31 mouse cellular contexts compared by ENCODE assay signal in the genomic region with DNA sequence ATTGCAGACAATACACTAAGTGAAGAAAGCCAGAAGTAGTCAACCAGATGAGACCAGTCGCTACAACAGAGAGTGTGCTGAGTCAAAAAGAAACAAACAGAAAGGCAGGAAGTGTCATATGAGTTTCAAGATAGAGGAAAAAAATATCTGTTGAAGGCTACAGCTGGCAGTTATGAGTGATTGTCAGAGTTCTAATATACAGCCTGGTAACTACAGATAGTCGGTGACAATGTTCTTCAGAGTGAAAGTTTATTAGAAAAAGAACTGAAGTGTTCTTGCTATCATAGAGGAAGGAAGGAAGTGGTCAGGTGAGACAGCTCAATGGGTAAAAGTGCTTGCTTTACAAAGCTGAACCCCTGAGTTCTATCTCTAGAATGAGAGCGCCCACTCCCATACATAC.
DNase-seq lines count a peak whose midpoint lies in the region; ATAC-seq and TF ChIP-seq lines count a peak whose summit lies in the region.
"Had no signal": no experiment of that assay in that cellular context is flagged by ENCODE, and none has a peak within 500 bp of the region (broad histone marks: within the 10 kb centered on the region; RNA-seq: fewer than 3 reads in every experiment).

No protein-coding gene starts in this region.

- WGBS in lung, postnatal 0 days, result 63% methylated on average over 3 of the region's 3 CpGs
- 85% methylated on average over 3 of the region's 3 CpGs for WGBS in forebrain, embryonic 13.5 days

- H3K27me3 ChIP-seq in lung, postnatal 0 days (replicated peaks; ENCODE audit: insufficient read depth, low read length), result no peaks in the 10 kb centered on the region
- no peaks in the 10 kb centered on the region for H3K27me3 ChIP-seq in forebrain, embryonic 13.5 days
- H3K27me3 ChIP-seq: embryonic facial prominence, embryonic 12.5 days; heart, embryonic 13.5 days; hindbrain, embryonic 12.5 days; limb, embryonic 15.5 days; liver, embryonic 13.5 days; neural tube, embryonic 12.5 days; stomach, embryonic 15.5 days had no signal

- peak; percentile 86 for ATAC-seq in activated CD4-positive, CD25-positive, alpha-beta regulatory T cell, adult 4 months
- ATAC-seq in megakaryocyte, adult 5-6 weeks (ENCODE audit: poor library complexity, severe bottlenecking), result peak; percentile 45; the same call in 1 of the 2 replicates
- ATAC-seq in lung, postnatal 0 days, result no peak
- no peak for ATAC-seq in forebrain, embryonic 13.5 days
- ATAC-seq: forebrain, embryonic 16.5 days; midbrain, embryonic 16.5 days had no signal

- no peak overlapping the region for H3K27ac ChIP-seq in lung, postnatal 0 days (ENCODE audit: low read length)
- H3K27ac ChIP-seq in forebrain, embryonic 13.5 days, result no peak overlapping the region
- H3K27ac ChIP-seq: embryonic facial prominence, embryonic 12.5 days; heart, embryonic 13.5 days; hindbrain, embryonic 12.5 days; limb, embryonic 10.5 days; limb, embryonic 15.5 days; liver, embryonic 13.5 days; macrophage; neural tube, embryonic 12.5 days; stomach, embryonic 15.5 days had no signal

- intact Hi-C loops in heart, postnatal 14 days (cut with DNase I), result no loop called here

- H3K4me1 ChIP-seq in lung, postnatal 0 days (ENCODE audit: insufficient read depth, low read depth, low read length), result no peaks in the 10 kb centered on the region
- no peaks in the 10 kb centered on the region for H3K4me1 ChIP-seq in forebrain, embryonic 13.5 days
- H3K4me1 ChIP-seq: embryonic facial prominence, embryonic 12.5 days; heart, embryonic 13.5 days; hindbrain, embryonic 12.5 days; limb, embryonic 10.5 days; liver, embryonic 13.5 days; neural tube, embryonic 12.5 days; stomach, embryonic 15.5 days had no signal

- no peak overlapping the region for H3K4me2 ChIP-seq in lung, postnatal 0 days (replicated peaks; ENCODE audit: low read depth, low read length)
- H3K4me2 ChIP-seq in forebrain, embryonic 13.5 days, result no peak overlapping the region
- H3K4me2 ChIP-seq: embryonic facial prominence, embryonic 12.5 days; heart, embryonic 13.5 days; hindbrain, embryonic 12.5 days; limb, embryonic 15.5 days; liver, embryonic 13.5 days; midbrain, embryonic 11.5 days; neural tube, embryonic 12.5 days; stomach, embryonic 15.5 days had no signal

- H3K36me3 ChIP-seq in lung, postnatal 0 days (ENCODE audit: insufficient read depth, low read length), result no peaks in the 10 kb centered on the region
- H3K36me3 ChIP-seq in forebrain, embryonic 13.5 days (ENCODE audit: poor library complexity, severe bottlenecking), result no peaks in the 10 kb centered on the region
- H3K36me3 ChIP-seq: embryonic facial prominence, embryonic 12.5 days; heart, embryonic 13.5 days; hindbrain, embryonic 12.5 days; limb, embryonic 10.5 days; limb, embryonic 15.5 days; liver, embryonic 13.5 days; neural tube, embryonic 12.5 days; stomach, embryonic 15.5 days had no signal

- H3K9ac ChIP-seq in lung, postnatal 0 days (replicated peaks; ENCODE audit: low read depth), result no peak overlapping the region
- no peak overlapping the region for H3K9ac ChIP-seq in forebrain, embryonic 13.5 days
- H3K9ac ChIP-seq: embryonic facial prominence, embryonic 12.5 days; heart, embryonic 13.5 days; hindbrain, embryonic 12.5 days; limb, embryonic 15.5 days; liver, embryonic 13.5 days; neural tube, embryonic 12.5 days; stomach, embryonic 15.5 days had no signal

- H3K4me3 ChIP-seq in lung, postnatal 0 days (ENCODE audit: low read depth, low read length), result no peak overlapping the region
- H3K4me3 ChIP-seq in forebrain, embryonic 13.5 days, result no peak overlapping the region
- H3K4me3 ChIP-seq: embryonic facial prominence, embryonic 12.5 days; heart, embryonic 13.5 days; hindbrain, embryonic 12.5 days; limb, embryonic 10.5 days; limb, embryonic 15.5 days; liver, embryonic 13.5 days; neural tube, embryonic 12.5 days; stomach, embryonic 15.5 days had no signal

- peak; percentile 51 for DNase-seq in CD4-positive, CD25-positive, alpha-beta regulatory T cell, adult 2 months (ENCODE audit: low read depth, low spot score)
- DNase-seq in frontal cortex, postnatal 36 days (ENCODE audit: low spot score in 2 of 2), result no peak
- DNase-seq in heart, postnatal 14 days, result no peak
- no peak for DNase-seq in lung, postnatal 0 days (ENCODE audit: low spot score)
- DNase-seq: adrenal gland, postnatal 10 days; cerebellum, adult 11 months; cerebellum, adult 9-10 months; cerebellum, postnatal 36 days; embryo, embryonic 11 days; heart, postnatal 10 days; kidney, adult 11 months; kidney, postnatal 25 days; liver, embryonic 13.5 days; lung, adult 18-20 months; lung, postnatal 10 days; right cerebral cortex, adult 18-20 months; right cerebral cortex, postnatal 4 days had no signal

- no peak for TF ChIP-seq CTCF in lung, postnatal 0 days (IDR thresholded peaks at IDR 0.05)

- no peaks in the 10 kb centered on the region for H3K9me3 ChIP-seq in lung, postnatal 0 days (ENCODE audit: low read length)
- H3K9me3 ChIP-seq in forebrain, embryonic 13.5 days (replicated peaks), result no peaks in the 10 kb centered on the region
- H3K9me3 ChIP-seq: embryonic facial prominence, embryonic 12.5 days; heart, embryonic 13.5 days; hindbrain, embryonic 12.5 days; limb, embryonic 10.5 days; limb, embryonic 15.5 days; liver, embryonic 13.5 days; neural tube, embryonic 12.5 days; stomach, embryonic 15.5 days had no signal

- no peak for TF ChIP-seq EP300 in lung, postnatal 0 days (IDR thresholded peaks at IDR 0.05)

Comparison
In these comparisons a context has a peak if more than half of its experiments do, and no peak if none do; other contexts are left out.
1. ATAC-seq: peak in activated CD4-positive, CD25-positive, alpha-beta regulatory T cell, adult 4 months (single experiment) and megakaryocyte, adult 5-6 weeks (single experiment); none in lung, postnatal 0 days (single experiment) and forebrain, embryonic 13.5 days (single experiment).